Mouse (Mus musculus) ES-E14 (cell line): ENCODE measurements around the gene Zmynd10.

Source experiments
- CHD2 ChIP-seq: IDR thresholded peaks from 2 replicates; pipeline ENCODE4 v1.6.1; 2014; ENCODE audit warnings: mild to moderate bottlenecking, low read depth, low read length, inconsistent platforms
- HCFC1 ChIP-seq: IDR thresholded peaks from 2 replicates; pipeline ENCODE4 v1.6.1; 2012; ENCODE audit warnings: low read length, inconsistent platforms, borderline replicate concordance; ENCODE audit not compliant: insufficient read depth
- MAFK ChIP-seq: IDR thresholded peaks from 2 replicates; pipeline ENCODE4 v1.6.1; 2014; ENCODE audit warnings: mild to moderate bottlenecking, low read depth, low read length, inconsistent platforms; ENCODE audit not compliant: insufficient read depth
- ZC3H11A ChIP-seq: IDR thresholded peaks from 2 replicates; pipeline ENCODE4 v1.6.1; 2012; ENCODE audit warnings: low read depth, mild to moderate bottlenecking, inconsistent platforms, low read length, borderline replicate concordance
- ZNF384 ChIP-seq: IDR thresholded peaks from 2 replicates; pipeline ENCODE4 v1.6.1; 2012; ENCODE audit warnings: low read depth, low read length, inconsistent platforms

DNA sequence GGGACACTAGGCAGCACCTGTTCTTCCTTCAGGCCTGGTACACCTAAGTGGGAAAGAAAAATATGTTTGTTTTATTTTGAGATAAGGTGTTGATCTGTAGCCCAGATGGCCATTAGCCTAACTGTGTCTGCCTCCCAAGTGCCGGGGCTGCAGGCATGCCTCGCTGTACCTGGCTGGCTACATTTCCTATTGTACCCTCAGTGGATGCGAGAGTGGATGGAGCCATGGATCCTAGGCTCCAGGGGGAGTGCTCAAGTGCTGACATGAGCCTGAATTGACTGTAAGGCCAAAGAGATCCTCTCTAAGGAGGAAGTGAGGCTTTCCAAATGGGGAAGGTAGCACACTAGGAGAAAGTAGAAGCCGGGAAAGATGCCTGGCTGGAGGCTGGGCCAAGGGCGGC is 859 bp downstream of the Zmynd10 start:
- TF ChIP-seq ZC3H11A (no peak), CHD2 (no peak), HCFC1 (no peak), MAFK (no peak), ZNF384 (no peak)
